Comparison of ENCODE assay signal across 8 mouse cellular contexts in genomic region chr2:119873105-119873464, GRCm38 (mm10). TPM values are rescaled to one million over a fixed set of nuclear protein-coding genes. Genes with fewer than 3 reads are reported as not detected.
A peak's percentile ranks its signal among the peaks of the same experiment; 100 is the strongest.
DNase-seq lines count a peak whose midpoint lies in the region; ATAC-seq lines count a peak whose summit lies in the region.

No protein-coding gene starts in this region.

- H3K4me3 ChIP-seq in megakaryocyte, embryonic 14.5 days (replicated peaks): peak overlapping the region; percentile 93

- H3K36me3 ChIP-seq in megakaryocyte, embryonic 14.5 days (replicated peaks; ENCODE audit: low read length): no peaks in the 10 kb centered on the region

- 0 out of 2 replicates have a peak, but pooled peaks cover 3% of the 10 kb centered on the region for H3K9me3 ChIP-seq in megakaryocyte, embryonic 14.5 days

- H3K4me1 ChIP-seq in megakaryocyte, embryonic 14.5 days: peaks cover 15% of the 10 kb centered on the region

- peak; percentile 92 for DNase-seq in adrenal gland, adult 2 months
- peak; percentile 88 for DNase-seq in embryo, embryonic 10.5 days (ENCODE audit: low spot score)
- peak; percentile 92 for DNase-seq in gastrocnemius, postnatal 14 days
- peak; percentile 89 to 94 for DNase-seq in left cerebral cortex, postnatal 10 days (ENCODE audit: extremely low spot score in 1 of 2, low spot score in 2 of 2)
- DNase-seq in right cerebral cortex, postnatal 10 days (ENCODE audit: low spot score in 2 of 2): peak; percentile 95 to 97
- peak; percentile 82 for DNase-seq in urinary bladder, postnatal 25 days (ENCODE audit: low spot score)

- ATAC-seq in inflammation-experienced regulatory T-cells, adult 6 months: peak; percentile 56

- intact Hi-C loops in gastrocnemius, postnatal 14 days (cut with DNase I; ENCODE audit: low total_unique reads): no loop called here
- intact Hi-C loops in left cerebral cortex, postnatal 10 days (cut with DNase I): no loop called here

- H3K27me3 ChIP-seq in megakaryocyte, embryonic 14.5 days (replicated peaks): peaks cover 35% of the 10 kb centered on the region

RNA-seq across cellular contexts. Expression of gene Mga, which starts 23.9 kb away (rescaled TPM):
- 10 to 100 TPM; 40.5 to 43.6 TPM for total RNA-seq in adrenal gland, adult 2 months (2021)
- 8.1 and 10.3 TPM in 2 replicates for polyA plus RNA-seq in adrenal gland, adult 2 months (2012; rRNA removed)
- 10 to 100 TPM; 30.3 to 33.9 TPM for total RNA-seq in gastrocnemius, postnatal 14 days (2021)
- polyA plus RNA-seq in inflammation-experienced regulatory T-cells, adult 6 months (2017; shearing (Covaris generic)): 10 to 100 TPM; 22.2 to 45.3 (median 39.9) TPM
- total RNA-seq in left cerebral cortex, postnatal 10 days (2021): 10 to 100 TPM; 57.9 to 63.5 TPM
- 0.28 and 1.3 TPM in 2 replicates for polyA plus RNA-seq in megakaryocyte, embryonic 14.5 days (2012; ENCODE audit: insufficient read depth, low replicate concordance)

Comparison
In these comparisons a context has a peak if more than half of its experiments do, and no peak if none do; other contexts are left out.
1. Peak in every context shown above with its lines: DNase-seq, ATAC-seq and H3K4me3 ChIP-seq.